Comparison of ENCODE assay signal across 31 mouse cellular contexts in genomic region chr12:76839298-76839697, GRCm38 (mm10). TPM values are rescaled to one million over a fixed set of nuclear protein-coding genes. Genes with fewer than 3 reads are reported as not detected.
"Had no signal": no experiment of that assay in that cellular context is flagged by ENCODE, and none has a peak within 500 bp of the region (broad histone marks: within the 10 kb centered on the region; RNA-seq: fewer than 3 reads in every experiment).

No protein-coding gene starts in this region.

- H3K9ac ChIP-seq: embryonic facial prominence, embryonic 13.5 days; embryonic facial prominence, embryonic 15.5 days; forebrain, embryonic 12.5 days; forebrain, embryonic 13.5 days; forebrain, embryonic 15.5 days; forebrain, postnatal 0 days had no signal

- H3K4me3 ChIP-seq: heart, adult 2 months; heart, embryonic 10.5 days had no signal

- H3K27me3 ChIP-seq: embryonic facial prominence, embryonic 12.5 days; embryonic facial prominence, embryonic 13.5 days; embryonic facial prominence, embryonic 15.5 days; forebrain, embryonic 13.5 days; forebrain, embryonic 15.5 days had no signal

- H3K9me3 ChIP-seq: embryonic facial prominence, embryonic 10.5 days; embryonic facial prominence, embryonic 12.5 days; embryonic facial prominence, embryonic 13.5 days; embryonic facial prominence, embryonic 15.5 days; forebrain, embryonic 10.5 days; forebrain, embryonic 12.5 days; forebrain, embryonic 13.5 days; forebrain, embryonic 15.5 days; heart, embryonic 10.5 days had no signal

- ATAC-seq: forebrain, embryonic 13.5 days; forebrain, embryonic 14.5 days; forebrain, embryonic 15.5 days; forebrain, embryonic 16.5 days; forebrain, postnatal 0 days had no signal

- DNase-seq: cerebellum, adult 9-11 months; cerebellum, postnatal 10 days; cerebellum, postnatal 36 days; embryo, embryonic 11 days; forebrain, postnatal 0 days; gastrocnemius, adult 2 months; gastrocnemius, postnatal 10 days; gastrocnemius, postnatal 14 days; gastrocnemius, postnatal 25 days; gastrocnemius, postnatal 36 days; heart, adult 11 months; heart, adult 18-20 months; heart, adult 2 months had no signal

- H3K36me3 ChIP-seq: embryonic facial prominence, embryonic 12.5 days; embryonic facial prominence, embryonic 15.5 days; forebrain, embryonic 10.5 days; forebrain, embryonic 12.5 days; heart, embryonic 10.5 days had no signal

- H3K27ac ChIP-seq: embryonic facial prominence, embryonic 10.5 days; embryonic facial prominence, embryonic 12.5 days; embryonic facial prominence, embryonic 13.5 days; embryonic facial prominence, embryonic 15.5 days; forebrain, embryonic 10.5 days; forebrain, embryonic 12.5 days; forebrain, embryonic 13.5 days; forebrain, embryonic 15.5 days; heart, adult 2 months; heart, embryonic 10.5 days had no signal

RNA-seq across cellular contexts. Expression of gene Rab15, which starts 16.6 kb away (rescaled TPM):
- total RNA-seq: common myeloid progenitor, adult 5-6 weeks; granulocyte monocyte progenitor cell, adult 5-6 weeks had no signal
- polyA plus RNA-seq: erythroblast, embryonic 14.5 days had no signal

RNA-seq across cellular contexts. Expression of gene Gpx2, which starts 43.9 kb away (rescaled TPM):
- total RNA-seq: common myeloid progenitor, adult 5-6 weeks; forebrain, postnatal 0 days; gastrocnemius, adult 18-20 months; gastrocnemius, adult 2 months; gastrocnemius, adult 8-10 months; gastrocnemius, postnatal 10 days; gastrocnemius, postnatal 14 days; gastrocnemius, postnatal 25 days; gastrocnemius, postnatal 36 days; gastrocnemius, postnatal 4 days; granulocyte monocyte progenitor cell, adult 5-6 weeks; heart, adult 2 months; heart, adult 8-10 months had no signal
- polyA plus RNA-seq: erythroblast, embryonic 14.5 days; forebrain, embryonic 14.5 days; forebrain, embryonic 15.5 days had no signal
